In the genomic region with DNA sequence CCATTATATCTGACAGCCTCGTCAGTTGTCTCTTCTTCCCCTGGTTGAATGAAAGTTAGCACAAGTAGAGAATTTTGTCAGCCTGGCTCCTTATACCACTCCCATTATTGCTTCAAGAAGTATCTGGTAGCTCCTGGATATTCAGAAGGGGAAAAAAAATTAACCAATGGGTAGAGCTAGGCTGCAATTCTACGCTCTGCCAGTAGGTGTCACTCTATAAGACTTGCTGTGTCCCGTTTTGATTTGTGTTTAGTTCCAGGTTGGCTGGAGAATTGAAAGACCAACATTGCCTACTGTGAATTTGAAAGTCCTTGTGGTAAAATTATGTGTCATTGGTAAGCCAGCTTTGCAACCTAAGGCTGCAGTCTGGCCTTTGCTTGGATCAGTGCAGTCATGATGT, we compare ENCODE assay signal across 8 mouse cellular contexts.
A peak's percentile ranks its signal among the peaks of the same experiment; 100 is the strongest.
DNase-seq lines count a peak whose midpoint lies in the region; ATAC-seq and TF ChIP-seq lines count a peak whose summit lies in the region.

No protein-coding gene starts in this region.

- no peaks in the 10 kb centered on the region for H3K27me3 ChIP-seq in heart, postnatal 0 days (ENCODE audit: control insufficient read depth, insufficient read depth, low read length)
- H3K27me3 ChIP-seq in limb, embryonic 14.5 days (ENCODE audit: control insufficient read depth, insufficient read depth, low read length), result no peaks in the 10 kb centered on the region
- no peaks in the 10 kb centered on the region for H3K27me3 ChIP-seq in intestine, embryonic 15.5 days (replicated peaks)

- TF ChIP-seq EP300 in heart, postnatal 0 days (IDR thresholded peaks at IDR 0.05; ENCODE audit: low read depth), result no peak

- no peak overlapping the region for H3K27ac ChIP-seq in heart, postnatal 0 days (ENCODE audit: low read depth)
- no peak overlapping the region for H3K27ac ChIP-seq in limb, embryonic 14.5 days (replicated peaks; ENCODE audit: low read depth, low read length)
- no peak overlapping the region for H3K27ac ChIP-seq in intestine, embryonic 15.5 days

- ATAC-seq in heart, postnatal 0 days (ENCODE audit: insufficient read depth, low read depth), result no peak
- peak; percentile 43 for ATAC-seq in activated CD4-positive, CD25-positive, alpha-beta regulatory T cell, adult 4 months
- ATAC-seq in limb, embryonic 14.5 days (ENCODE audit: low FRiP score, low read depth), result no peak
- ATAC-seq in megakaryocyte, adult 5-6 weeks (ENCODE audit: poor library complexity, severe bottlenecking), result no peak
- no peak for ATAC-seq in intestine, embryonic 15.5 days

- intact Hi-C loops in left cerebral cortex, postnatal 25 days (cut with DNase I), result no loop called here

- TF ChIP-seq CTCF in heart, postnatal 0 days (IDR thresholded peaks at IDR 0.05; ENCODE audit: low read depth), result peak; percentile 64

- no peak for TF ChIP-seq POLR2A in limb, embryonic 14.5 days (IDR thresholded peaks at IDR 0.05; ENCODE audit: borderline replicate concordance, extremely low read depth, insufficient read depth, insufficient read length)

- H3K9me3 ChIP-seq in heart, postnatal 0 days (replicated peaks; ENCODE audit: control insufficient read depth, low read length), result no peaks in the 10 kb centered on the region
- no peaks in the 10 kb centered on the region for H3K9me3 ChIP-seq in limb, embryonic 14.5 days (ENCODE audit: control insufficient read depth, low read length)
- no peaks in the 10 kb centered on the region for H3K9me3 ChIP-seq in intestine, embryonic 15.5 days

- WGBS in heart, postnatal 0 days, result 43% methylated on average over 3 of the region's 3 CpGs
- 51% methylated on average over 3 of the region's 3 CpGs for WGBS in limb, embryonic 14.5 days
- 49% methylated on average over 3 of the region's 3 CpGs for WGBS in intestine, embryonic 15.5 days

- peak; percentile 18 for DNase-seq in heart, postnatal 0 days (ENCODE audit: low spot score)
- no peak for DNase-seq in heart, adult 11 months
- peak; percentile 42 for DNase-seq in CD4-positive helper T cell, adult 2 months (ENCODE audit: low read depth, low spot score)
- DNase-seq in limb, embryonic 14.5 days (ENCODE audit: low spot score), result peak; percentile 33
- DNase-seq in left cerebral cortex, postnatal 25 days (ENCODE audit: low spot score in 2 of 2), result no peak

- no peaks in the 10 kb centered on the region for H3K36me3 ChIP-seq in heart, postnatal 0 days (replicated peaks; ENCODE audit: control insufficient read depth, insufficient read depth, low read length)
- no peaks in the 10 kb centered on the region for H3K36me3 ChIP-seq in limb, embryonic 14.5 days (ENCODE audit: control insufficient read depth, insufficient read depth, low read length)
- no peaks in the 10 kb centered on the region for H3K36me3 ChIP-seq in intestine, embryonic 15.5 days

- no peak overlapping the region for H3K4me3 ChIP-seq in heart, postnatal 0 days (ENCODE audit: low read depth, low read length)
- no peak overlapping the region for H3K4me3 ChIP-seq in limb, embryonic 14.5 days (replicated peaks; ENCODE audit: low read length)
- no peak overlapping the region for H3K4me3 ChIP-seq in intestine, embryonic 15.5 days (replicated peaks)

- no peaks in the 10 kb centered on the region for H3K4me1 ChIP-seq in heart, postnatal 0 days (ENCODE audit: control insufficient read depth, insufficient read depth)
- H3K4me1 ChIP-seq in limb, embryonic 14.5 days (ENCODE audit: control insufficient read depth, insufficient read depth, low read length), result no peaks in the 10 kb centered on the region
- no peaks in the 10 kb centered on the region for H3K4me1 ChIP-seq in intestine, embryonic 15.5 days (replicated peaks)

- no peak overlapping the region for H3K9ac ChIP-seq in heart, postnatal 0 days (replicated peaks; ENCODE audit: low read depth, low read length)
- H3K9ac ChIP-seq in limb, embryonic 14.5 days (ENCODE audit: low read depth, low read length, severe bottlenecking), result no peak overlapping the region
- H3K9ac ChIP-seq in intestine, embryonic 15.5 days, result no peak overlapping the region

- no peak overlapping the region for H3K4me2 ChIP-seq in heart, postnatal 0 days (ENCODE audit: low read depth, low read length)
- H3K4me2 ChIP-seq in limb, embryonic 14.5 days (replicated peaks; ENCODE audit: low read depth, low read length, severe bottlenecking), result no peak overlapping the region
- no peak overlapping the region for H3K4me2 ChIP-seq in intestine, embryonic 15.5 days (replicated peaks)

Comparison
In these comparisons a context has a peak if more than half of its experiments do, and no peak if none do; other contexts are left out.
1. DNase-seq: peak in heart, postnatal 0 days (single experiment), CD4-positive helper T cell, adult 2 months (single experiment) and limb, embryonic 14.5 days (single experiment); none in heart, adult 11 months (single experiment) and left cerebral cortex, postnatal 25 days (0 of 2).